Mouse (Mus musculus): ENCODE results near the gene Trip10. TPM values are rescaled to one million over a fixed set of nuclear protein-coding genes. Genes with fewer than 3 reads are reported as not detected.
A peak's percentile ranks its signal among the peaks of the same experiment; 100 is the strongest.

Gene Trip10
- polyA plus RNA-seq, 1 experiment from 2014 or later = 9.3 TPM

DNA sequence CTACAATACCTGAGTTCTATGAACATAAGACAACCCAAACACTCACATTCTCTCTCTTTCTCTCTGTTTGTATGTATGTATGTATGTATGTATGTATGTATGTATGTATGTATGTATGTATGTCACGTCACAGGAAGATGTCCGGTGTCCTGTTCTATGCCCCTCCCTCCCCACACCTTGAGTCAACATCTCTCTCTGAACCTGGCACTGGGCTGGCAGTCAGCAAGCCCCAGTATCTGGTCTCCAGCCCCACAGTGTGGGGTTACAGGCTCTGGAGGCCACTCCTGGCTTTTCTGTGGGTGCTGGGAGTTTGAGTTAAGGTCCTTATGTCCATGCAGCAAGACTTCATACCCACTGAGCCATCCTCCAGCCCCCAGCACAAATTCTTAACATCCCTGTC is 21.8 kb upstream of the Trip10 start:
- Histone ChIP-seq H3K4me3 (ENCODE audit: low read depth, low read length) (peak overlapping the region; percentile 56), H3K27me3 (ENCODE audit: insufficient read depth, low read length) (no peaks in the 10 kb centered on the region), H3K4me2 (ENCODE audit: low read depth, low read length) (peak overlapping the region; percentile 65), H3K36me3 (replicated peaks; ENCODE audit: insufficient read depth, low read length) (peaks cover 29% of the 10 kb centered on the region), H3K4me1 (ENCODE audit: insufficient read depth) (peaks cover 47% of the 10 kb centered on the region), H3K27ac (ENCODE audit: low read depth) (peak overlapping the region; percentile 95), H3K9ac (replicated peaks) (peak overlapping the region; percentile 64), H3K9me3 (ENCODE audit: low read length) (no peaks in the 10 kb centered on the region)
- 58% methylated on average over 2 of the region's 2 CpGs for WGBS (ENCODE audit: insufficient replicate concordance)
- TF ChIP-seq CTCF (IDR thresholded peaks at IDR 0.05; ENCODE audit: low read depth) (no peak), EP300 (IDR thresholded peaks at IDR 0.05; ENCODE audit: low read depth) (no peak)
- ATAC-seq (peak; percentile 52), DNase-seq (no peak)

DNA sequence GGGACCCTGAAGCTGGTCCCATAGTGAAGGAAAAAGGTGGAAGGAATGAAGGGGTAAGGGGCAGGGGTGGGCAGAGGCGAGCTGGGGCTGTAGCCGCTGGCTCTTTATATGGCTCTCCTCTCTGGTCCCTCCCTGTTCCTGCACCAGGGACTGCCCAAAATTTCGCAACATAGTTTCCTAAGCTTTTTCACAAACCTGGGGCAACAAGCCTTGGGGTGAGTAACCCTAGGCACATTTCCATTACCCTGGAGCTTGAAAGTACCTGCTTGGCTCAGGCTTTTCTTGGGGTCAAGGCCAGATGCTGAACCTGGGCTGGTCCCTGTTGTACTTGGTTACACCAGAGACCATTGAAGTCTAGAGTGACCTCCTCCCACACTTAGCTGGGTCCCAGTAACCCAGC is 21.2 kb upstream of the Trip10 start, which contains the start of gene C3:
TSS of gene C3 (minus strand) at position 123 of the 400 bp plus-strand sequence.
- no peaks in the 10 kb centered on the region for H3K27me3 ChIP-seq (ENCODE audit: insufficient read depth, low read length)
- H3K4me3 ChIP-seq (ENCODE audit: low read depth, low read length) = peak within 1 kb of the TSS; percentile 56
- peak within 1 kb of the TSS; percentile 65 for H3K4me2 ChIP-seq (ENCODE audit: low read depth, low read length)
- peaks cover 43% of the 10 kb centered on the region for H3K4me1 ChIP-seq (ENCODE audit: insufficient read depth)
- H3K9me3 ChIP-seq (ENCODE audit: low read length) = no peaks in the 10 kb centered on the region
- 56% methylated on average over 3 of the region's 3 CpGs for WGBS (ENCODE audit: insufficient replicate concordance)
- peak; percentile 84 for ATAC-seq
- peak; percentile 72 for DNase-seq
- peak within 1 kb of the TSS; percentile 64 for H3K9ac ChIP-seq (replicated peaks)
- TF ChIP-seq EP300 (IDR thresholded peaks at IDR 0.05; ENCODE audit: low read depth) (peak; percentile 84), CTCF (IDR thresholded peaks at IDR 0.05; ENCODE audit: low read depth) (no peak)
- H3K36me3 ChIP-seq (replicated peaks; ENCODE audit: insufficient read depth, low read length) = peaks cover 26% of the 10 kb centered on the region
- peak within 1 kb of the TSS; percentile 95 for H3K27ac ChIP-seq (ENCODE audit: low read depth)

DNA sequence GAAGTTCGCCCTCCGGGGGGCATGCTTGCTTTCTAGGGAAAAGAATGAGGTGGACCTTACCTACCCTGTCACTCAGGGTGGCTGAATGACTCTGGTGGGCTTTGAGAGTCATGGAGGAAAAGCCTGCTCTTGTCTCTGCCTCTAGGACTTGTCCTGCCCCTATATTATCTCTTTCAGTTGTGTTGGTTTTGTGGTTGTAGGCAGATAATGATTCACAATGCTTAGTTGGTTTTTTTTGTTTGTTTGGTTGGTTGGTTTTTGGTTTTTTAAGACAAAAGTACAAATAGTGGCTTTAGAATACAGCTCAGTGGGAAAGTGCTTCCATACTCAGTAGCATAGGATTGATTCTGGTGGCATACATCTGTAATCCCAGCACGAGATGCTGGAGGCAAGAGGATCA is 20.4 kb upstream of the Trip10 start:
- H3K9ac ChIP-seq (replicated peaks) = no peak overlapping the region

DNA sequence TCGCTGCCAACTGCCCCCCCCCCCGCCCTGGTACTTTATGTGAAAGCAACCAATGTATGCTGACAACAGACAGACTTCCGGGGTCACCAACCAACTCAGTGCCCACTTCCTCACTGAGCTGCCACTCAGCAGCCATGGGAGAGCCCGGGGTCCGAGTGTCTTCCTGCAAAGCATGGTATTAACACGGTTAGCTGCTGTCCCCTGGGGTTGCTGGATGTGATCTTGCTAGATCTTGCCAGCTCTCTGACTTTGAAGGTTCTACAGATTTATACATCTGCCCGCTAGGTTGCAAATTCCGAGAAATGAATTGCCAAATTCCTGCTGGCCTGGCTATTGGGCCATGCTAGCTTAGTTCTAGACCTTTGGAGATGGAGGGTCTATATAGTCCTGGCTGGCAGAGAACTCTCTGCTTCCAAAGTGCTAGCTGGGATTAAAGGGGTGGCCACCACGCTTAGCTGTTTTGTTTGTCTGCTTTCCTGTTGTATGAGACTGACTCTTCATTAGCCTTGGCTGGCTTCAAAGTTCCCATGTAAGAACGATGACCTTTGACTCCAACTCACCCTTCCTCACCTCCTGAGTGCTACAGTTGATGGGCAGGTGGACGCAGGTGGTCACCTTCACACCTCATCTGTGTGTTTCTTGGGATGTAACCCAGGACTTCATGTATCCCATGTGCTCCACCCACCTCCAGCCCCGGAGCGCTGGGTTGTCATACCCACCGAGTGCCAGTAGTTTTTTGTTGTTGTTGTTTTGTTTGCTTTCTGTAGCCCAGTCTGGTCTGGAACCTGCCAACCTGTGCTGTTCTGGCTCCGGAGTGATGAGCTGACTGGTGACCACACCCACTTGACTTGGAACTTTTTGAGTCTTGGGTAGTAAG is 19.2 kb upstream of the Trip10 start:
- peak overlapping the region; percentile 95 for H3K27ac ChIP-seq (ENCODE audit: low read depth)
- ATAC-seq = no peak
- peak overlapping the region; percentile 42 for H3K4me2 ChIP-seq (ENCODE audit: low read depth, low read length)
- H3K4me3 ChIP-seq (ENCODE audit: low read depth, low read length) = no peak overlapping the region
- peaks cover 37% of the 10 kb centered on the region for H3K4me1 ChIP-seq (ENCODE audit: insufficient read depth)
- TF ChIP-seq CTCF (IDR thresholded peaks at IDR 0.05; ENCODE audit: low read depth) = no peak
- TF ChIP-seq EP300 (IDR thresholded peaks at IDR 0.05; ENCODE audit: low read depth) = no peak
- no peak overlapping the region for H3K9ac ChIP-seq (replicated peaks)
- no peaks in the 10 kb centered on the region for H3K27me3 ChIP-seq (ENCODE audit: insufficient read depth, low read length)
- WGBS (ENCODE audit: insufficient replicate concordance) = 46% methylated on average over 15 of the region's 15 CpGs
- peaks cover 14% of the 10 kb centered on the region for H3K36me3 ChIP-seq (replicated peaks; ENCODE audit: insufficient read depth, low read length)
- no peak for DNase-seq
- no peaks in the 10 kb centered on the region for H3K9me3 ChIP-seq (ENCODE audit: low read length)

More for the DNA sequence above, 20.4 kb upstream of the Trip10 start:
- TF ChIP-seq EP300 (IDR thresholded peaks at IDR 0.05; ENCODE audit: low read depth) (no peak), CTCF (IDR thresholded peaks at IDR 0.05; ENCODE audit: low read depth) (no peak)
- Histone ChIP-seq H3K27me3 (ENCODE audit: insufficient read depth, low read length) (no peaks in the 10 kb centered on the region), H3K36me3 (replicated peaks; ENCODE audit: insufficient read depth, low read length) (peaks cover 19% of the 10 kb centered on the region), H3K9me3 (ENCODE audit: low read length) (no peaks in the 10 kb centered on the region), H3K4me2 (ENCODE audit: low read depth, low read length) (peak overlapping the region; percentile 24; the same call in 1 of the 2 replicates), H3K4me3 (ENCODE audit: low read depth, low read length) (no peak overlapping the region), H3K27ac (ENCODE audit: low read depth) (peak overlapping the region; percentile 95), H3K4me1 (ENCODE audit: insufficient read depth) (peaks cover 40% of the 10 kb centered on the region)
- DNase-seq (no peak), ATAC-seq (no peak)
- WGBS (ENCODE audit: insufficient replicate concordance) = 66% methylated on average over 3 of the region's 3 CpGs

DNA sequence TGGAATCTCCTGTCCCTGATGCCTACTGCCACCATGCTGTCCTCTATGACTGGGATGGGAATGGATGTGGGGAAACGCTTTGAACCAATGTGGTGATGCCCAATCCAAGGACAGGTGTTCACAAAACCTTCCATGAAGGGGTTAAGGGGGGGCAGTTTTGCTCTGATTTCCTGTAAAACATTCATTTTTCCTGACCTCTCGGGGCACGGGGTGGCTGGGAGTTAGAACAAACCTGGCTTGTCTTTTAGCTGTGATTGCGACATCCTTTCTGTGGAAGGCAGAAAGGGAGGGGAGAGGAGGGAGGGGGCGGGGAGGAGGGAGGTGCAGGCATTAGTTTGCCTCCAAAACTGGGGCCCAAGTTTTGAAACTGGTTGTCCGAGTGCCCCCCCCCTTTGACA is 18.5 kb upstream of the Trip10 start:
- H3K9me3 ChIP-seq (ENCODE audit: low read length) = no peaks in the 10 kb centered on the region
- 26% methylated on average over 6 of the region's 6 CpGs for WGBS (ENCODE audit: insufficient replicate concordance)
- H3K9ac ChIP-seq (replicated peaks) = no peak overlapping the region
- TF ChIP-seq CTCF (IDR thresholded peaks at IDR 0.05; ENCODE audit: low read depth) = no peak
- TF ChIP-seq EP300 (IDR thresholded peaks at IDR 0.05; ENCODE audit: low read depth) = no peak
- DNase-seq (peak; percentile 70), ATAC-seq (peak; percentile 21)
- peaks cover 14% of the 10 kb centered on the region for H3K36me3 ChIP-seq (replicated peaks; ENCODE audit: insufficient read depth, low read length)
- H3K27me3 ChIP-seq (ENCODE audit: insufficient read depth, low read length) = no peaks in the 10 kb centered on the region
- peak overlapping the region; percentile 42 for H3K4me2 ChIP-seq (ENCODE audit: low read depth, low read length)
- H3K4me3 ChIP-seq (ENCODE audit: low read depth, low read length) = no peak overlapping the region
- peak overlapping the region; percentile 95 for H3K27ac ChIP-seq (ENCODE audit: low read depth)
- H3K4me1 ChIP-seq (ENCODE audit: insufficient read depth) = peaks cover 35% of the 10 kb centered on the region

DNA sequence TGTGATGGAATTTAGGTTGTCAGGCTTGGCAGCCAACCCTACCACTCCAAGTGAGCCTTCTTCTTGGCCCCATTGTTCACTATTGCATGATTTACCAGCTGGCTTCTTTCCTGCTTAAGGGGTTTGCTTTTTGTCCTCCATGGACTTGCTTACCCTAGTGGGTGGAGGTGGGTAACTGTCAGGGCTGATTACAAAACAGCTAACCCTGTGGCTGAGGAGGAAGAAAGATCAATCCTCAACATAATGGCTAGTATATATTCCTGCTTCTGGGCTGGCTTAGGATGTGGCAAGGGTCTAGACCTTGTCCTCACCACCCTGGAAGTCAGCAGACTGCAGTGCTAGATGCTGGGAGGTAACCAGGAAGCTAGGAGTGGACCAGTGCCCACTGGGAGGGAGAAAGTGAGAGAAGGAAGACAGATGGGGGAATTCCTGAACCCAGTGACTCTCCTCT is 17.9 kb upstream of the Trip10 start:
- no peaks in the 10 kb centered on the region for H3K27me3 ChIP-seq (ENCODE audit: insufficient read depth, low read length)
- H3K27ac ChIP-seq (ENCODE audit: low read depth) = peak overlapping the region; percentile 95
- TF ChIP-seq EP300 (IDR thresholded peaks at IDR 0.05; ENCODE audit: low read depth) (no peak), CTCF (IDR thresholded peaks at IDR 0.05; ENCODE audit: low read depth) (no peak)
- no peak overlapping the region for H3K9ac ChIP-seq (replicated peaks)
- DNase-seq (no peak), ATAC-seq (no peak)
- no peak overlapping the region for H3K4me3 ChIP-seq (ENCODE audit: low read depth, low read length)
- peaks cover 18% of the 10 kb centered on the region for H3K36me3 ChIP-seq (replicated peaks; ENCODE audit: insufficient read depth, low read length)
- H3K9me3 ChIP-seq (ENCODE audit: low read length) = no peaks in the 10 kb centered on the region
- peaks cover 35% of the 10 kb centered on the region for H3K4me1 ChIP-seq (ENCODE audit: insufficient read depth)
- H3K4me2 ChIP-seq (ENCODE audit: low read depth, low read length) = peak overlapping the region; percentile 42
